16 mouse cellular contexts compared by ENCODE assay signal in the genomic region with DNA sequence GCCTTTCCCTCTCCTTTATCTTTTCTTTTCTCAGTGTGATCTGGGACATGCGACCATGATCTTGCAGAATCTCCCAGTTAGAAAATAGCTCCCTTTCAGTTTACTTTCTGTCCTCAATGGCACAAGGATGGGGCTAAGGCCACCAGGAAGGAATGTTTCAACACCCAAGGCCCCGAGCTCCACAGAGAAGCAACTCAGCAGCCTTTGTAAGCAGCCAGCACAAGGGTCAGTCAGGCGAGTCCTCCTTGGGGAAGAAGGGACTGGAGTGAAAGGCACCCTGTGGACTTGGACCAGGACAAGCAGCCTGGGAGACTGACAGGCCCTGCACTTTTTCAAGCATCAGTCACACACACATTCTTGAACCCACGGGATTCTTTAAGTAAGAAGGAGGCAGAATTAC. TPM values are rescaled to one million over a fixed set of nuclear protein-coding genes. Genes with fewer than 3 reads are reported as not detected.
DNase-seq lines count a peak whose midpoint lies in the region; ATAC-seq and TF ChIP-seq lines count a peak whose summit lies in the region.
"Had no signal": no experiment of that assay in that cellular context is flagged by ENCODE, and none has a peak within 500 bp of the region (broad histone marks: within the 10 kb centered on the region; RNA-seq: fewer than 3 reads in every experiment).

No protein-coding gene starts in this region.

- H3K4me1 ChIP-seq in forebrain, embryonic 10.5 days, result peaks cover 51% of the 10 kb centered on the region
- peaks cover 7% of the 10 kb centered on the region; the same call in 1 of the 2 replicates for H3K4me1 ChIP-seq in forebrain, embryonic 14.5 days (ENCODE audit: control insufficient read depth, insufficient read depth, low read length)
- peaks cover 75% of the 10 kb centered on the region for H3K4me1 ChIP-seq in brown adipose tissue, adult 24 weeks (ENCODE audit: control insufficient read depth, insufficient read depth, insufficient read length, low read length)

- no peak overlapping the region for H3K4me3 ChIP-seq in forebrain, embryonic 10.5 days
- H3K4me3 ChIP-seq in forebrain, embryonic 14.5 days (ENCODE audit: low read depth, low read length), result no peak overlapping the region
- H3K4me3 ChIP-seq in layer of hippocampus, adult 2 months, result no peak overlapping the region
- no peak overlapping the region for H3K4me3 ChIP-seq in brown adipose tissue, adult 24 weeks (ENCODE audit: insufficient read depth, low read depth, low read length)
- H3K4me3 ChIP-seq: forebrain, embryonic 15.5 days had no signal

- no peaks in the 10 kb centered on the region for H3K9me3 ChIP-seq in forebrain, embryonic 10.5 days
- H3K9me3 ChIP-seq in forebrain, embryonic 14.5 days (replicated peaks; ENCODE audit: control insufficient read depth, low read length), result no peaks in the 10 kb centered on the region
- H3K9me3 ChIP-seq: forebrain, embryonic 15.5 days; G1E had no signal

- no peaks in the 10 kb centered on the region for H3K27me3 ChIP-seq in forebrain, embryonic 10.5 days (ENCODE audit: poor library complexity, severe bottlenecking)
- no peaks in the 10 kb centered on the region for H3K27me3 ChIP-seq in forebrain, embryonic 14.5 days (replicated peaks; ENCODE audit: control insufficient read depth, insufficient read depth, low read length)
- H3K27me3 ChIP-seq: forebrain, embryonic 15.5 days had no signal

- 0 out of 2 replicates have a peak overlapping the region, but pooled peaks have one; percentile 8 for H3K27ac ChIP-seq in forebrain, embryonic 10.5 days
- H3K27ac ChIP-seq in forebrain, embryonic 14.5 days (ENCODE audit: low read depth, low read length), result no peak overlapping the region
- peak overlapping the region; percentile 14; the same call in 1 of the 2 replicates for H3K27ac ChIP-seq in layer of hippocampus, adult 2 months
- H3K27ac ChIP-seq in brown adipose tissue, adult 24 weeks (replicated peaks; ENCODE audit: low read depth, low read length), result peak overlapping the region; percentile 29
- H3K27ac ChIP-seq: forebrain, embryonic 15.5 days; hindbrain, embryonic 14.5 days; stomach, postnatal 0 days had no signal

- H3K9ac ChIP-seq in forebrain, embryonic 14.5 days (ENCODE audit: low read length), result no peak overlapping the region
- H3K9ac ChIP-seq: forebrain, embryonic 15.5 days; hindbrain, embryonic 14.5 days had no signal

- no peaks in the 10 kb centered on the region for H3K36me3 ChIP-seq in forebrain, embryonic 10.5 days (replicated peaks)
- no peaks in the 10 kb centered on the region for H3K36me3 ChIP-seq in forebrain, embryonic 14.5 days (ENCODE audit: control insufficient read depth, insufficient read depth, low read length)
- H3K36me3 ChIP-seq: forebrain, embryonic 15.5 days; G1E had no signal

- WGBS in forebrain, embryonic 10.5 days, result 46% methylated on average over 4 of the region's 4 CpGs
- 32% methylated on average over 4 of the region's 4 CpGs for WGBS in forebrain, embryonic 14.5 days

- no peak for DNase-seq in forebrain, embryonic 10.5 days (ENCODE audit: extremely low spot score, low spot score)
- DNase-seq in forebrain, embryonic 14.5 days (ENCODE audit: low spot score), result no peak
- DNase-seq in layer of hippocampus, adult 2 months (ENCODE audit: low spot score in 2 of 2), result no peak
- no peak for DNase-seq in layer of hippocampus, postnatal 25 days (ENCODE audit: extremely low spot score in 1 of 2, low spot score in 1 of 2)
- DNase-seq in kidney, postnatal 25 days, result peak; percentile 56 to 90
- DNase-seq in cerebellum, postnatal 10 days, result no peak
- DNase-seq: B cell, adult 2 months; cerebellum, postnatal 14 days; gastrocnemius, postnatal 25 days; midbrain, embryonic 14.5 days had no signal

- TF ChIP-seq CTCF in layer of hippocampus, adult 2 months (conservative IDR thresholded peaks at IDR 0.05), result no peak

- ATAC-seq in forebrain, embryonic 14.5 days, result no peak
- ATAC-seq in frontal cortex, adult (ENCODE audit: low TSS enrichment), result no peak
- ATAC-seq: forebrain, embryonic 15.5 days had no signal

- H3K4me2 ChIP-seq in forebrain, embryonic 14.5 days (ENCODE audit: low read length), result no peak overlapping the region
- H3K4me2 ChIP-seq: forebrain, embryonic 15.5 days; hindbrain, embryonic 14.5 days had no signal

RNA-seq across cellular contexts. Expression of gene Sh3bp5, which starts 16.6 kb away (rescaled TPM):
- polyA plus RNA-seq in forebrain, embryonic 10.5 days (2016; fragmentation: Nextera tagmentation; extraction: Ambion mirVana), result 17.6 and 18.3 TPM in 2 replicates
- polyA plus RNA-seq in forebrain, embryonic 14.5 days (2014; fragmentation: Nextera tagmentation; extraction: Ambion mirVana), result 33.9 and 44.8 TPM in 2 replicates
- total RNA-seq in layer of hippocampus, adult 2 months (2021), result 100 to 1,000 TPM; 147 to 158 TPM
- total RNA-seq in layer of hippocampus, postnatal 25 days (2021), result 100 to 1,000 TPM; 135 to 147 TPM
- 65.9 and 67.5 TPM in 2 replicates for polyA plus RNA-seq in brown adipose tissue, adult 24 weeks (2012; ENCODE audit: insufficient read depth, insufficient read length, missing spikeins)

Comparison
In these comparisons a context has a peak if more than half of its experiments do, and no peak if none do; other contexts are left out.
1. DNase-seq: peak in kidney, postnatal 25 days (2 of 2); none in forebrain, embryonic 10.5 days (single experiment), forebrain, embryonic 14.5 days (single experiment), layer of hippocampus, adult 2 months (0 of 2), layer of hippocampus, postnatal 25 days (0 of 2) and cerebellum, postnatal 10 days (0 of 2).